Mouse (Mus musculus): ENCODE results near the gene C1qc. TPM values are rescaled to one million over a fixed set of nuclear protein-coding genes. Genes with fewer than 3 reads are reported as not detected.
A peak's percentile ranks its signal among the peaks of the same experiment; 100 is the strongest.

Gene C1qc
- polyA plus RNA-seq, 1 experiment from 2014 or later: 11.9 TPM

- Histone ChIP-seq H3K9me3 (replicated peaks) (no peaks in the 10 kb centered on the region), H3K9ac (no peak overlapping the region), H3K27me3 (replicated peaks) (peaks cover 86% of the 10 kb centered on the region), H3K4me3 (no peak overlapping the region), H3K36me3 (no peaks in the 10 kb centered on the region), H3K4me2 (no peak overlapping the region), H3K4me1 (replicated peaks) (0 out of 2 replicates have a peak, but pooled peaks cover 3% of the 10 kb centered on the region), H3K27ac (ENCODE audit: poor library complexity, severe bottlenecking) (no peak overlapping the region)
- 4% methylated on average over 14 of the region's 15 CpGs for WGBS
- ATAC-seq (ENCODE audit: insufficient number of reproducible peaks, low FRiP score): no peak
Measured at GRCm38 (mm10) chr4:136895861-136896260, 3.0 kb upstream of the C1qc start.

- H3K27ac ChIP-seq (ENCODE audit: poor library complexity, severe bottlenecking): no peak overlapping the region
- H3K4me2 ChIP-seq: no peak overlapping the region
- no peak for ATAC-seq (ENCODE audit: insufficient number of reproducible peaks, low FRiP score)
- H3K36me3 ChIP-seq: no peaks in the 10 kb centered on the region
- no peaks in the 10 kb centered on the region for H3K9me3 ChIP-seq (replicated peaks)
- 67% methylated on average over 4 of the region's 4 CpGs for WGBS
- H3K9ac ChIP-seq: no peak overlapping the region
- H3K4me1 ChIP-seq (replicated peaks): 0 out of 2 replicates have a peak, but pooled peaks cover 3% of the 10 kb centered on the region
- H3K4me3 ChIP-seq: no peak overlapping the region
- peaks cover 88% of the 10 kb centered on the region for H3K27me3 ChIP-seq (replicated peaks)
Measured at GRCm38 (mm10) chr4:136894821-136895220, 2.0 kb upstream of the C1qc start.

- ATAC-seq (ENCODE audit: insufficient number of reproducible peaks, low FRiP score): no peak
- WGBS: 8% methylated on average over 9 of the region's 9 CpGs
- H3K4me1 ChIP-seq (replicated peaks): 0 out of 2 replicates have a peak, but pooled peaks cover 3% of the 10 kb centered on the region
- H3K36me3 ChIP-seq: no peaks in the 10 kb centered on the region
- H3K27ac ChIP-seq (ENCODE audit: poor library complexity, severe bottlenecking): no peak overlapping the region
- no peaks in the 10 kb centered on the region for H3K9me3 ChIP-seq (replicated peaks)
- H3K27me3 ChIP-seq (replicated peaks): peaks cover 94% of the 10 kb centered on the region
- H3K9ac ChIP-seq: no peak overlapping the region
- no peak overlapping the region for H3K4me3 ChIP-seq
- no peak overlapping the region for H3K4me2 ChIP-seq
Measured at GRCm38 (mm10) chr4:136893691-136894543, 1.1 kb upstream of the C1qc start.

- peaks cover 90% of the 10 kb centered on the region for H3K27me3 ChIP-seq (replicated peaks)
- H3K9me3 ChIP-seq (replicated peaks): no peaks in the 10 kb centered on the region
- H3K4me3 ChIP-seq: no peak overlapping the region
- no peak overlapping the region for H3K9ac ChIP-seq
- H3K36me3 ChIP-seq: no peaks in the 10 kb centered on the region
- H3K4me1 ChIP-seq (replicated peaks): 0 out of 2 replicates have a peak, but pooled peaks cover 3% of the 10 kb centered on the region
- no peak for ATAC-seq (ENCODE audit: insufficient number of reproducible peaks, low FRiP score)
- H3K4me2 ChIP-seq: no peak overlapping the region
- no peak overlapping the region for H3K27ac ChIP-seq (ENCODE audit: poor library complexity, severe bottlenecking)
- 41% methylated on average over 7 of the region's 7 CpGs for WGBS
Measured at GRCm38 (mm10) chr4:136892371-136892770, 494 bp downstream of the C1qc start.

GRCm38 (mm10) chr4:136891115-136891514 lies 1.8 kb downstream of the C1qc start:
- no peak for ATAC-seq (ENCODE audit: insufficient number of reproducible peaks, low FRiP score)
- WGBS: 83% methylated on average over 4 of the region's 4 CpGs
- H3K4me3 ChIP-seq: no peak overlapping the region

GRCm38 (mm10) chr4:136889981-136890380 lies 2.9 kb downstream of the C1qc start:
- ATAC-seq (ENCODE audit: insufficient number of reproducible peaks, low FRiP score): no peak
- Histone ChIP-seq H3K27me3 (replicated peaks) (peaks cover 89% of the 10 kb centered on the region), H3K4me2 (no peak overlapping the region), H3K4me3 (no peak overlapping the region), H3K4me1 (replicated peaks) (no peaks in the 10 kb centered on the region), H3K36me3 (no peaks in the 10 kb centered on the region), H3K9ac (no peak overlapping the region), H3K27ac (ENCODE audit: poor library complexity, severe bottlenecking) (no peak overlapping the region), H3K9me3 (replicated peaks) (no peaks in the 10 kb centered on the region)
- WGBS: 83% methylated on average over 15 of the region's 15 CpGs

More at GRCm38 (mm10) chr4:136891115-136891514, 1.8 kb downstream of the C1qc start:
- H3K27me3 ChIP-seq (replicated peaks): peaks cover 89% of the 10 kb centered on the region
- no peaks in the 10 kb centered on the region for H3K36me3 ChIP-seq
- 0 out of 2 replicates have a peak, but pooled peaks cover 3% of the 10 kb centered on the region for H3K4me1 ChIP-seq (replicated peaks)
- no peak overlapping the region for H3K4me2 ChIP-seq
- no peak overlapping the region for H3K9ac ChIP-seq
- H3K27ac ChIP-seq (ENCODE audit: poor library complexity, severe bottlenecking): no peak overlapping the region
- no peaks in the 10 kb centered on the region for H3K9me3 ChIP-seq (replicated peaks)

GRCm38 (mm10) chr4:136887714-136888113 lies 5.2 kb downstream of the C1qc start:
- H3K9me3 ChIP-seq (replicated peaks): no peaks in the 10 kb centered on the region
- no peaks in the 10 kb centered on the region for H3K36me3 ChIP-seq
- H3K4me3 ChIP-seq: no peak overlapping the region
- peaks cover 74% of the 10 kb centered on the region for H3K27me3 ChIP-seq (replicated peaks)
- no peaks in the 10 kb centered on the region for H3K4me1 ChIP-seq (replicated peaks)
- no peak for ATAC-seq (ENCODE audit: insufficient number of reproducible peaks, low FRiP score)
- H3K9ac ChIP-seq: no peak overlapping the region
- 61% methylated on average over 5 of the region's 5 CpGs for WGBS
- no peak overlapping the region for H3K4me2 ChIP-seq
- H3K27ac ChIP-seq (ENCODE audit: poor library complexity, severe bottlenecking): no peak overlapping the region

GRCm38 (mm10) chr4:136886101-136886500 lies 6.8 kb downstream of the C1qc start, which contains the start of gene C1qb:
TSS of gene C1qb (minus strand) at chr4:136886187.
- 64% methylated on average over 7 of the region's 7 CpGs for WGBS
- Histone ChIP-seq H3K9me3 (replicated peaks) (no peaks in the 10 kb centered on the region), H3K4me3 (no peak within 1 kb of the TSS), H3K27ac (ENCODE audit: poor library complexity, severe bottlenecking) (no peak within 1 kb of the TSS), H3K27me3 (replicated peaks) (peaks cover 68% of the 10 kb centered on the region), H3K9ac (no peak within 1 kb of the TSS), H3K36me3 (no peaks in the 10 kb centered on the region), H3K4me1 (replicated peaks) (no peaks in the 10 kb centered on the region), H3K4me2 (no peak within 1 kb of the TSS)
- ATAC-seq (ENCODE audit: insufficient number of reproducible peaks, low FRiP score): no peak

GRCm38 (mm10) chr4:136878601-136879000 lies 14.3 kb downstream of the C1qc start:
- no peak overlapping the region for H3K9ac ChIP-seq
- no peaks in the 10 kb centered on the region for H3K4me1 ChIP-seq (replicated peaks)
- H3K27me3 ChIP-seq (replicated peaks): peaks cover 78% of the 10 kb centered on the region
- no peak overlapping the region for H3K4me3 ChIP-seq
- no peak overlapping the region for H3K27ac ChIP-seq (ENCODE audit: poor library complexity, severe bottlenecking)
- no peaks in the 10 kb centered on the region for H3K9me3 ChIP-seq (replicated peaks)
- no peak for ATAC-seq (ENCODE audit: insufficient number of reproducible peaks, low FRiP score)
- no peaks in the 10 kb centered on the region for H3K36me3 ChIP-seq
- no peak overlapping the region for H3K4me2 ChIP-seq
- 20% methylated on average over 5 of the region's 5 CpGs for WGBS

- ATAC-seq (ENCODE audit: insufficient number of reproducible peaks, low FRiP score): peak; percentile 18; the same call in 1 of the 2 replicates
- WGBS: 35% methylated on average over 8 of the region's 8 CpGs
- Histone ChIP-seq H3K9me3 (replicated peaks) (no peaks in the 10 kb centered on the region), H3K27ac (ENCODE audit: poor library complexity, severe bottlenecking) (no peak overlapping the region), H3K9ac (no peak overlapping the region), H3K4me3 (no peak overlapping the region), H3K4me1 (replicated peaks) (no peaks in the 10 kb centered on the region), H3K27me3 (replicated peaks) (peaks cover 81% of the 10 kb centered on the region), H3K36me3 (no peaks in the 10 kb centered on the region), H3K4me2 (no peak overlapping the region)
Measured at GRCm38 (mm10) chr4:136878171-136878570, 14.7 kb downstream of the C1qc start.

- H3K4me3 ChIP-seq: no peak overlapping the region
- H3K9ac ChIP-seq: no peak overlapping the region
- H3K9me3 ChIP-seq (replicated peaks): no peaks in the 10 kb centered on the region
- peaks cover 77% of the 10 kb centered on the region for H3K27me3 ChIP-seq (replicated peaks)
- H3K4me1 ChIP-seq (replicated peaks): no peaks in the 10 kb centered on the region
- no peak for ATAC-seq (ENCODE audit: insufficient number of reproducible peaks, low FRiP score)
- no peaks in the 10 kb centered on the region for H3K36me3 ChIP-seq
- 20% methylated on average over 7 of the region's 7 CpGs for WGBS
- H3K27ac ChIP-seq (ENCODE audit: poor library complexity, severe bottlenecking): no peak overlapping the region
- no peak overlapping the region for H3K4me2 ChIP-seq
Measured at GRCm38 (mm10) chr4:136876971-136877370, 15.9 kb downstream of the C1qc start.

Data from heart, embryonic 12.5 days (tissue).